In the genomic region with DNA sequence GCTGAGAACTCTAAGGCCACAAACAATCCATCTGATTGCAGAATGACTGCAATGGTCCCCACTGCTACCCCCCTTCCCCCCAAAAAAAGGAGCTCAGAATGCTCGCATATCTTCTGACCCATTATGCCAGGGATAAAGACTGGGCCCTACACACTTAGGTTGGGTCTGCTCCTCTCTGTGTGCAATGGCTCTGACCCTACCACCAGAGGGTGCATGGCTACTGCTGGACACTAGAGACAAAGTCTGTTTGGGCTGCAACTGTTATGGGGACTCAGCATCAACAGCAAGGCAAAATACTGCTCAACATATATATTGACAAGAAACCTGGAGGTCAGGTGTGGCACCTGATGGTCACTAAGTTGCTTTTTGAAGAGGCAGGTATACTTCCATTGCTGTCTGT, we compare ENCODE assay signal across 14 mouse cellular contexts. TPM values are rescaled to one million over a fixed set of nuclear protein-coding genes. Genes with fewer than 3 reads are reported as not detected.
DNase-seq lines count a peak whose midpoint lies in the region; ATAC-seq and TF ChIP-seq lines count a peak whose summit lies in the region.
"Had no signal": no experiment of that assay in that cellular context is flagged by ENCODE, and none has a peak within 500 bp of the region (broad histone marks: within the 10 kb centered on the region; RNA-seq: fewer than 3 reads in every experiment).

No protein-coding gene starts in this region.

- DNase-seq in adrenal gland, postnatal 14 days: peak; percentile 21
- no peak for DNase-seq in adrenal gland, adult 8-10 months
- DNase-seq in left cerebral cortex, adult 2 months (ENCODE audit: extremely low spot score in 1 of 2, low spot score in 2 of 2): no peak
- no peak for DNase-seq in left cerebral cortex, adult 8-10 months (ENCODE audit: low spot score in 2 of 2)
- peak; percentile 32 for DNase-seq in A20 (ENCODE audit: low read depth, low spot score)
- DNase-seq in embryo, embryonic 10.5 days (ENCODE audit: low spot score): peak; percentile 36
- no peak for DNase-seq in frontal cortex, postnatal 10 days (ENCODE audit: low spot score in 2 of 2)
- DNase-seq: adrenal gland, postnatal 25 days had no signal

- no peaks in the 10 kb centered on the region for H3K4me1 ChIP-seq in heart, embryonic 11.5 days (ENCODE audit: control insufficient read depth, insufficient read depth, low read length)
- H3K4me1 ChIP-seq: heart, embryonic 10.5 days; limb, embryonic 10.5 days had no signal

- no peak overlapping the region for H3K4me3 ChIP-seq in left cerebral cortex, adult 2 months
- H3K4me3 ChIP-seq in heart, embryonic 11.5 days (ENCODE audit: low read depth, low read length): no peak overlapping the region
- H3K4me3 ChIP-seq: heart, embryonic 10.5 days; limb, embryonic 10.5 days; megakaryocyte, embryonic 14.5 days had no signal

- H3K4me2 ChIP-seq in heart, embryonic 11.5 days: no peak overlapping the region

- 89% methylated on average over 1 of the region's 1 CpGs for WGBS in heart, embryonic 11.5 days (ENCODE audit: insufficient replicate concordance)

- H3K27me3 ChIP-seq in heart, embryonic 11.5 days (ENCODE audit: control insufficient read depth, insufficient read depth, low read length): no peaks in the 10 kb centered on the region
- H3K27me3 ChIP-seq: megakaryocyte, embryonic 14.5 days had no signal

- no peak for ATAC-seq in heart, embryonic 11.5 days (replicated peaks; ENCODE audit: insufficient number of reproducible peaks, low FRiP score, low TSS enrichment)
- ATAC-seq: forebrain, embryonic 14.5 days; intestine, embryonic 16.5 days had no signal

- no peaks in the 10 kb centered on the region for H3K9me3 ChIP-seq in heart, embryonic 11.5 days (replicated peaks; ENCODE audit: control insufficient read depth, low read length)
- H3K9me3 ChIP-seq: heart, embryonic 10.5 days; limb, embryonic 10.5 days; megakaryocyte, embryonic 14.5 days had no signal

- no peaks in the 10 kb centered on the region for H3K36me3 ChIP-seq in heart, embryonic 11.5 days (ENCODE audit: control insufficient read depth, insufficient read depth, low read length)

- H3K9ac ChIP-seq in heart, embryonic 11.5 days (ENCODE audit: low read depth, low read length): no peak overlapping the region

- intact Hi-C loops in left cerebral cortex, adult 2 months (cut with DNase I): no loop called here

- peak; percentile 18 for TF ChIP-seq CTCF in left cerebral cortex, adult 2 months (IDR thresholded peaks at IDR 0.05)

- H3K27ac ChIP-seq in left cerebral cortex, adult 2 months: no peak overlapping the region
- H3K27ac ChIP-seq in heart, embryonic 11.5 days (ENCODE audit: low read depth, low read length): no peak overlapping the region
- H3K27ac ChIP-seq: heart, embryonic 10.5 days; limb, embryonic 10.5 days had no signal

RNA-seq across cellular contexts. Expression of gene Tmtc4, which starts 32.9 kb away (rescaled TPM):
- 18.0 and 23.0 TPM in 2 replicates for total RNA-seq in adrenal gland, postnatal 14 days (2021)
- total RNA-seq in adrenal gland, adult 8-10 months (2022): 10 to 100 TPM; 16.6 to 24.2 (median 18.6) TPM
- 10 to 100 TPM; 23.0 to 29.0 TPM for total RNA-seq in left cerebral cortex, adult 2 months (2021)
- total RNA-seq in left cerebral cortex, adult 8-10 months (2022): 10 to 100 TPM; 13.1 to 24.7 (median 20.6) TPM
- polyA plus RNA-seq in heart, embryonic 11.5 days (2014; fragmentation: Nextera tagmentation; extraction: Ambion mirVana): 21.7 and 23.9 TPM in 2 replicates

RNA-seq across cellular contexts. Expression of gene Ggact, which starts 37.4 kb away (rescaled TPM):
- 29.2 and 40.9 TPM in 2 replicates for total RNA-seq in adrenal gland, postnatal 14 days (2021)
- 10 to 100 TPM; 54.0 to 62.7 (median 56.5) TPM for total RNA-seq in adrenal gland, adult 8-10 months (2022)
- 10 to 100 TPM; 29.8 to 29.9 TPM for total RNA-seq in left cerebral cortex, adult 2 months (2021)
- 10 to 100 TPM; 33.0 to 39.9 (median 34.3) TPM for total RNA-seq in left cerebral cortex, adult 8-10 months (2022)
- 11.6 and 15.0 TPM in 2 replicates for polyA plus RNA-seq in heart, embryonic 11.5 days (2014; fragmentation: Nextera tagmentation; extraction: Ambion mirVana)

Comparison
In these comparisons a context has a peak if more than half of its experiments do, and no peak if none do; other contexts are left out.
1. DNase-seq: peak in adrenal gland, postnatal 14 days (single experiment), A20 (single experiment) and embryo, embryonic 10.5 days (single experiment); none in adrenal gland, adult 8-10 months (single experiment), left cerebral cortex, adult 2 months (0 of 2), left cerebral cortex, adult 8-10 months (0 of 2) and frontal cortex, postnatal 10 days (0 of 2).